Mouse (Mus musculus) c-Kit-positive CD71-positive TER-119-positive erythroid progenitor cells, embryonic 14.5 days (primary cell): ENCODE measurements around the gene Rcc2.

Experiments
- DNase-seq: peaks from one replicate; pipeline ENCODE4 v3.0.0-alpha.2; 2013; ENCODE audit warnings: low spot score

Gene Rcc2

GRCm38 (mm10) chr4:140755811-140756210 lies 55.5 kb downstream of the Rcc2 start:
- no peak for DNase-seq

- DNase-seq = no peak
Observed at GRCm38 (mm10) chr4:140761601-140762000, 61.3 kb downstream of the Rcc2 start.

GRCm38 (mm10) chr4:140763158-140763557 lies 62.8 kb downstream of the Rcc2 start:
- peak; percentile 53 for DNase-seq

GRCm38 (mm10) chr4:140765936-140766335 lies 65.6 kb downstream of the Rcc2 start:
- no peak for DNase-seq

- no peak for DNase-seq
Observed at GRCm38 (mm10) chr4:140768973-140769372, 68.6 kb downstream of the Rcc2 start.

GRCm38 (mm10) chr4:140770433-140770832 lies 70.1 kb downstream of the Rcc2 start:
- DNase-seq = no peak

- DNase-seq = no peak
Observed at GRCm38 (mm10) chr4:140771091-140771490, 70.8 kb downstream of the Rcc2 start.
